Mouse (Mus musculus) cerebellum, adult 11 months (tissue): ENCODE data around the gene Cstad.

Experiments
- DNase-seq: peaks from one replicate; pipeline ENCODE4 v3.0.0; 2022

Gene Cstad

GRCm38 (mm10) chr2:30599621-30600020 lies 4.8 kb downstream of the Cstad start:
- no peak for DNase-seq

GRCm38 (mm10) chr2:30600291-30600690 lies 5.5 kb downstream of the Cstad start:
- no peak for DNase-seq

DNA sequence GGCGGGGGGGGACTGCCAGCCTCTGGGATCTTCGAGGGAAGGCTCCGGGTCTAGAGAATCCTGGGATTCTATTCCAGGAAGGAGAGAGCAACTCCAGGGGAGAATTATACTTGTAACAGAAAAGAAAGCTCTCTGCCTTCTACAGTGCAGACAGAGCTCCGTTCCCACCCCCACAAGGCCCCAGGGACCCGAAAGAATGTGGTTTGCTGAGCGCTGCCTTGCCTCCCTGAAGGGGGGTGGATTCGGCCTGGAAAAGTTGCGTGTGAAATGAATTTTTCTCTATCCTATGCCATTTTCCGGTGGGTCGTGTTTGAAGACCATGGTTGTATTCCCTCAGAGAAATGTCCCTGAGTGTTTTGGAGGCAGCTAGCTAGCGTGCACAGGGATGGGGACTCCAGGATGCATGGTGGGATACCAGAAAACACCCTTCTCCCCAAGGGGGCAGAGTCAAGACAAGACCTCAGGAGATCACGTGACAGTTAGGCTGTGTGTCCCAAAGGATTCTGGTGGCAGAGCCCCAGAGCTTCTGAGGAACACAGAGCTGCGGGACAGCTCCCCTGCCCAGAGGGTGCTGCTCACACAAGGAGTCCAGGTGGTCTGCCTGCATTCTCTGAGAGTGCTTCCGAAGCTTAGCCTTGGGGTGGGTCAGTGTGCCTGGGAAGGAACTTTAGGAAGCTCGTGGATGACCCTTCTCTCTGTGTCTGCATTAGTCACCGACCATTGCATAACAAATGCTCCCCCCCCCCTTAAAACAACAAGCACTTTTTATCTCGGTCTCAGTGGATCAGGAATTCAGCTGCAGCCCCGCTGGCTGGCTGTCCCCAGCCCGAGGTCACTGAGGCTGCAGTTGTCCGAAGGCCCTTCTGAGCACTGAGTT lies 6.4 kb downstream of the Cstad start:
- DNase-seq: no peak

- no peak for DNase-seq
These were observed 7.6 kb downstream of the Cstad start for GRCm38 (mm10) chr2:30602451-30602850.

DNA sequence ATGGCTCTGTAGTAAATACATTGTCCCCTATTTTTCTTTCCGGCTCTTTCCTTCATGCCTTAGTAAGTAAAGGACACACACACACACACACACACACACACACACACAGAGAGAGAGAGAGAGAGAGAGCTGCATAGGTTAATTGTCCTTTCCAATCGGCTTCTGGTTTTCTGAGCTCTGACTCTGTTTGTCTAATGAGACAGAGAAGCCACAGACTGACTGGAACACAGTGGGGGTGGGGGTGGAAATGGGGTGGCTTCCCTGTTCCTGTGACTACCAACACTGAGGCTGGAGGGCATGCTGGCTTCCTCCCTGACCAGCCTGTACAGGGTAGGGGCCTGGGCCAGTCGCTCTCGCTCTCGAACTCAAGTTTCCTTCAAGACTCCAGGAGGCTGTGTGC lies 8.9 kb downstream of the Cstad start:
- no peak for DNase-seq

DNA sequence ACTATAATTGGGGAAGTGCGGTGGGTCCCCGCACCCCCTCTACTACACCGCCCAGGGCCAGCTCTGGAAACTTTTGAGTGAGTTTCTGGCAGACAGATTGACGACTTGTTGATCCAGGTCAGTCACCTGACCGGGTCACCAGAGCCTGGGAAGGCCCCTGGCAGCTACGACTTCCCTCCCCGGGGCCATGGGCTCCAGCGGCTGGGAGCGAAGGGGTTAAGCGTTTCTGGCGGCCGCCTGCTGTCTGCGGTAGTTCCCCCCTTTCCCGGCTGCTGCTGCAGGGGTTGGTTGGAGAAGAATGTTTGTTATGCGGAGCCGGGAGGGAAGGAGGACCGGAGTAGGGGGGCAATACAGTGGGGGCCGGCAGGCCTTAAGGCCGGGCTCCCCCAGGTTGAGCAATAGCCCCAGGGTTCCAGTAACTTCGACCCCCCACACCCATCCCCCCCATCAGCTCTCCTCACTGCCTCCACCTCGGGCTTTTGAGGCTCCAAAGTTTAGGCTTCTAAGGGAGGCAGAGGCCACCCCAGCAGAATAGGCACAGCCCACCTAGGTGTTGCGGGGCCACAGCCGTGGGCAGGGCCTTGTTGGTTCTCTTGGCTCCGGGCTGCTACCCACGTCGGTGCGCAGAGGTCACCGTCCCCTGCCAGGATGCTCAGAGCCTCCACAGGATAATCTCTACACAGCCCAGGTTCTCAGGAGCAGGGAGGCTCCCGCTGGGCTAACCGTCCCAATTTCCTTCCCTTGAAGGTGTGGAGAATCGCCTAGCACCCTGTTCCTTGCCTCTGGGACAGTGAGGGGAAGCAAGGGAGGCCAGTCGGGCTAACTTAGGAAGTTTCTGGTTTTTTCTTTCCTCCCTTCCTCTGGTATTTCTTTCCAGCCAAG lies 10.3 kb downstream of the Cstad start:
- DNase-seq: no peak

DNA sequence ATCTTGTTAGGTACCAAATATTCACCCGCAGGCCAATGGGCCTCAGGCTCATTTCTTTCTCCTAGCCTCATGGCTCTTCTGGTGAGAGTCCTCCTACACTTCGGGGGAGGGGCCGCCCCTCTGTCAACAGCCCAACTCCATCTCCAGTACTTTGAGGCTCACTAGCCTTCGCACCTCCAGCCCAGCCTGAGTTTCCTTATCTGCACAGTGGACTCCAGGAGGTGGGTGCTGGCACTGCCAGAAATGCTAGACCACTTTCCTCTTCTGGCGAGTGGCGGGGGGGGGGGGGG lies 10.9 kb downstream of the Cstad start:
- DNase-seq: no peak

DNA sequence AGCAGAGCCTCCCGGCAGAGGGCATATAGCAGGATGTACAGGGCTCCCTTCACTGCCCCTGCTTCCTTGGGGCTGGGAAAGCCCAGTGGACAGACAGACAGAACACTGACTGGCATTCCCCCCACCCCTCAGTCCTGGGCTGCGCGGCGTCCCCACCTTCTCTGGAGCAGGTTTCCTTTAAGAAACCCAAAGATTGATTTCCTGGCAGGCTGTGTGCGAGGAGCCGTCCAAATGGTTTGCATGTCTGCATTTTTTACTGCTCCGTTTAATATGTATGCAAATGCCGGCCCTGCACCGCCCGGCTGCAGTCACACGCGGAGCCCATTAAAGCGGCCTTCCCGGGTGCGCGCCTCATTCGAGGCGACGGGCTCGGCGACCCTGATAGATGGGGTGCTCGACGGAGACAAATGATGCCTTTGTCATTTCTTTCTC lies 11.8 kb downstream of the Cstad start:
- DNase-seq: no peak

DNA sequence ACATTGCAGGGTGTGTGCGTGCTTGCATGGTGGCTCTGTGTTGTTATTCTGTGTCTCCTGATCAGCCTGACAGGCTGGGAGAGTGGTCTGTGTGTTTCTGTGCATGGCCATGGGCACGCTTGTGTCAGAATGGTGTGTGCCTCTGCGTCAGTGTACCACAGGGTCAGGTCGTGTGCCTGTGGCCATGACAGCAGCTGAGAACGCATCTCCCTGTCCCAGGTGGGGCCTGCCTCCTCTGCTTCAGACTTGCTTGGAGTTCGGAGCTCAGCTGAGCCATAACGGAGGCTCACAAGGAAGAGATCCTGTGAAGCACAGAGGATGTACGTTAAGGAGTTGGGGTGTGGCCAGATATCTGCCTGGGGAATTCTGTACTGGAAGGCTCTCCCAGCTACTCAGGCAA lies 13.1 kb downstream of the Cstad start:
- DNase-seq: no peak

- no peak for DNase-seq
These were observed 13.9 kb downstream of the Cstad start for GRCm38 (mm10) chr2:30608690-30609201.

GRCm38 (mm10) chr2:30613574-30613973 lies 18.7 kb downstream of the Cstad start:
- DNase-seq: peak; percentile 51

DNA sequence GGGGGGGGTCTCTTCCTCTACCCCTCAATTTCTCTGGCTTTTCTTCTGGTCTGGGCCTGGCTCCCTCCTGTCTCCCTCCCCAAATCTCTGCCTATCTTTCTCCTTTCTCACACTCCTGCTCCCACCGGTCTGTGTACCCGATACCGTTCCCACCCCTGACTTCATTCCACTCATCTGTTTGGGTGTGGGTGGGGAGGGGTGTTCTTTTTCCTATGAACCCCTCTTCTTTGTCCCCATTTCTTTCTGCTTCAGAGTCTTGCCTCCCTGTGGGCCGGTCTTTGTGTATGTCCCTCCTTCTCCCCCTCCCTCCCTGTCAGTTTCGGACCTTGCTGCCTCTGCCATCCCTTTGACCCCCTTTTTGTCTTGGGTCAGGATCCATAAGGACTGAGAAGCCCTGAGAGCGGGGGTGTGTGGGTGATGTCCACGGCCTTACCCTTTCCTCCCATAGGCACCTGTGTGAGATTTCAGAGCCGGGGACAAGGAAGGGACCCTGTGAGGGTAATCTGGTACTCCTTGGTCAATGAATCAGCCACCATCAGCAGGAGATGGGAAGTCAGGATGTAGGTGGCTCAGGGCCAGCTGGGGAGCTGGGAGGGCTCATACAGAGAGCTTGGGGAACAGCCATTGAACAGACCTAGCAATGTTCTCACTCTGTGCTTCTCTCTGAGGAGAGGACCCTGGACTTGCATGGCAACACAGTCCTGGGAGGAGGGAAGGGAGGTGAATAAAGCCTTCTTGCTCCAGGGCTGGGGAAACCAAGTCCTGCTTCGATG lies 19.5 kb downstream of the Cstad start:
- DNase-seq: no peak

- DNase-seq: no peak
These were observed 21.0 kb downstream of the Cstad start for GRCm38 (mm10) chr2:30615869-30616268.

DNA sequence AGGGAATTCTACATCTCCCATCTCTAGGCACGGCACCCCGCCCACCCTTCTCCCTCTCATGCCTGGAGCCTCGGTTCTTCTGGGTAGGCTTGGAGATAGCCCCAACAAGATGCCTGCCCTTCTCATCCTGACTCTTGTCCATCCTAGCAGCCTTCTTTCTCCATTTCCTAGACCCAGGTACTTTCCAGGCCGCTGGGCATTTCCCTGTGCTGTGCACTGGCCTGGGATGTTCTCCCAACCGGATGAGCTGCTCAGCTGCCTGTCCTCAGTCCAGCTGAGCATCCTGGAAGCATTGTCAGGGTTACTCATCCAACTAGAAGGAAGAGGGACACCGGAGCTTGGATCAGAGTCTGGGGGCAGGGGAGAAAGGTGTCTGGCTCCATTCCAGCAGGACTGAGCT lies 21.6 kb downstream of the Cstad start:
- no peak for DNase-seq

DNA sequence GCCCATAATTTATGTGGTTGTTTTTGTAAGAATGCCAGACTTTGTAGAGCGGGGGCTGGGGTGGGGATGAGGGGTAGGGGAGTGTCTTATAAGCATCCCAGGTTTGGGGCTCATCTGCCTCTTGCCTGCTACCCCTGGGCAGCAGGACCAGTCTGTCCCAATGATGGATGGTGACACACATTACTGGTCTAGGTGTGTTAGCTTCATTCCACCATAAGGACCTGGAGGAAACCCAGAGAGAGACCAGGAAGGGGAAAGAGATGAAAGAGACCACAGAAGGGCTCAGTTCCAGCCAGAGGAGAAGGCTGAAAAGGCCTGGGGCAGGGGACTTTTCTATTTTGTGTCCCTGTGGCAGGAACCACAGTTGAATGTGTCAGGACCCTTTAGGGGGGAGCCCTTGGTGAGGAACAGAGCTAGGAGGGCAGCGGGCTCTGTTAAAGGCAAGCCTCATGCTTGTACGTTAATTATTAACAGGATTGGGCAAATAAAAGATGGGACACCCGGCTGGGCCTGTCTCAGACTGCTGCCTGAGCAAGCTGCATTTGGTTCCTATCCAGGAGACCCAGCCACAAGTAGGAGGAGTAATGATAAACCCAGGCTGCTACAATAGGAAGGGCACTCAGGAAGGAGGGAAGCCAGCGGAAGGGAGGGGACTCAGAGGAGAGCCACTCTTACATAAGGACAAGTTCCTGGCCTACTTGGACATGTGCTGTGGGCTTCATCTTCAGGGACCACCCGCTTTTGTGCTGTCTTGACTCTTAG lies 23.8 kb downstream of the Cstad start:
- DNase-seq: no peak

GRCm38 (mm10) chr2:30623873-30624272 lies 29.0 kb downstream of the Cstad start:
- DNase-seq: no peak

DNA sequence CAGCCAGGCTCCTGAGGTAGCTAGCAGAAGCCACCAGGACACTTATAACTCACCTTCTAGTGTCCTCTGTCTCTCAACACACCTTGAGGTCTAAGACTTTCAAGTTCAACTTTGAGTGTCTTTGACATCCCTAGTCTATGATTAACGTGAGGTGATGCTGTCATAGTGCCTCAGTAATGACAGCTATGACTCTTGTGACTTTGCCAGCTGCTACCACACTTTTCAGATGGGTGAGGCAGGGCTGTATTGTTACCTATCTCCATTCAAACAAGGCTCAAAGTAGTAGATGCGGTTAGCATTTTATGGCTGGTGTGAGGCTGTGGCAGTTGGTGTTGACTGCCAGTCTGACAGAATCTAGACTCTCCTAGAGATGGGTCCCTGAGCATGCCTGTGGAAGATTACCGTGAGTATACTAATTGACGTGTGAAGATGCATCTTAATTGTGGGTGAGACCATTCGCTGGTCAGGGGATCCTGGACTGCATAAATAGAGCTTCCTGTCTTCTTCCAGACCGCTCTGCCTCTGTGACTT lies 30.5 kb downstream of the Cstad start:
- no peak for DNase-seq

GRCm38 (mm10) chr2:30626058-30626675 lies 31.3 kb downstream of the Cstad start:
- no peak for DNase-seq

DNA sequence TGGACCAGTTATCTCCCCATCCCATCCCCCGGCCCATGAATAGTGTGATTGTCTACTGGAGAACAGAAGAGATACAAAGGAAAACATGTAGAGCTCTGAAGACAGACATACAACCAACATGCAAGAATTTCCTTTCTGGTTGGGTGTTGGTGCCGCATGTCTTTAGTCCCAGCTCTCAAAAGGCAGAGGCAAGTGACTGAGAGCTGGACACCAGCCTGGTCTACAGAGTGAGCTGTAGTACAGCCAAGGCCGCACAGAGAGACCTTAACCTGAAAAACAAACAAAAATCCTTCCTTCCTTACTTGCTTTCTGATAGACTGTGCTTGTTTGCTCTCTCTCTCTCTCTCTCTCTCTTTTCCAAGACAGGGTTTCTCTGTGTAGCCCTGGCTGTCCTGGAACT lies 32.5 kb downstream of the Cstad start:
- DNase-seq: no peak

DNA sequence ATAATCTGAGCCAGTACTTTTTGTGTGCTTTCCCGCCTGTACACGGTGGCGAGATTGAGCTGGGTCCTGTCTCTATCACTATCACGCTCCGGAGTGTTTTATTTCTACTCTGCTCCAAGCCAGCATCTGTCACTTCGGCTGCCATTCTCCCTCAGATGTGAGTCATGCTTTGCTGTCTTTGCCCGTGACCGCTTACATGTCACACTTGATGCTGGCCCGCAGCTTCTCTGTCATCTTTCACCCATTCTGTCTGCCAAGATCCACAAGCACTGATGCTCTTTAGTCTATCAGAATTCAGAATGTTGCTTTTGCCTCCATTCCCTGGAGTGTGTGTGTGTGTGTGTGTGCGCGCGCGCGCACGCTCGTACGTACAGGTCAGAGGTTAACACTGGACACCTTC lies 33.5 kb downstream of the Cstad start:
- no peak for DNase-seq

GRCm38 (mm10) chr2:30629038-30629761 lies 34.4 kb downstream of the Cstad start:
- DNase-seq: no peak
